Mouse (Mus musculus): ENCODE results near the gene Gm26992. TPM values are rescaled to one million over a fixed set of nuclear protein-coding genes. Genes with fewer than 3 reads are reported as not detected.
"Not testable (repeated sequence)": the region's sequence is repeated elsewhere in the genome, so short reads cannot be mapped to it uniquely, and the experiment has no call there.

The Gm26992 gene
- polyA plus RNA-seq, 1 experiment from 2014 or later, result not detected

DNA sequence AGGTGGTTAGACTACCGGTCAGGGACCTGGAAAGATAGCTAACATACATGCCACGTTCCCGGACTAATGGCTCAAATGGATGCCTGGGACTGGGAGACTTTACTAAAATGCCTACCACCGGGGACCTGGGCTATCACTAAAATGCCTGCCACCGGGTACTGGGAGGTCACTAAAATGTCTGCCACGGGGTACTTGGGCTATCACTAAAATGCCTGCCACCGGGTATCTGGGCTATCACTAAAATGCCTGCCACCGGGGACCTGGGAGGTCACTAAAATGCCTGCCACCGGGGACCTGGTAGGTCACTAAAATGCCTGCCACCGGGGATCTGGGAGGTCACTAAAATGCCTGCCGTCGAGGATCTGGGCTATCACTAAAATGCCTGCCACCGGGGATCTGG, 26.6 kb downstream of the Gm26992 start:
- H3K9ac ChIP-seq; H3K36me3 ChIP-seq; ATAC-seq (ENCODE audit: low read depth); H3K4me3 ChIP-seq; H3K27ac ChIP-seq (replicated peaks); H3K9me3 ChIP-seq; H3K4me1 ChIP-seq (replicated peaks): not testable (repeated sequence)
- Histone ChIP-seq H3K4me2 (peak overlapping the region; percentile 62), H3K27me3 (peaks cover 67% of the 10 kb centered on the region)
- 54% methylated on average over 12 of the region's 13 CpGs for WGBS

GRCm38 (mm10) chrX:103448943-103449722, 27.3 kb downstream of the Gm26992 start:
- H3K4me2 ChIP-seq; H3K36me3 ChIP-seq; H3K4me3 ChIP-seq; H3K9me3 ChIP-seq; ATAC-seq (ENCODE audit: low read depth); H3K27ac ChIP-seq (replicated peaks); H3K9ac ChIP-seq; H3K4me1 ChIP-seq (replicated peaks): not testable (repeated sequence)
- peaks cover 65% of the 10 kb centered on the region for H3K27me3 ChIP-seq
- 75% methylated on average over 24 of the region's 27 CpGs for WGBS

- H3K4me1 ChIP-seq (replicated peaks), result no peaks in the 10 kb centered on the region
- no peak for ATAC-seq (ENCODE audit: low read depth)
- H3K4me3 ChIP-seq, result no peak overlapping the region
- peaks cover 34% of the 10 kb centered on the region for H3K27me3 ChIP-seq
- WGBS, result 81% methylated on average over 6 of the region's 6 CpGs
- H3K27ac ChIP-seq (replicated peaks), result no peak overlapping the region
- no peak overlapping the region for H3K4me2 ChIP-seq
- no peak overlapping the region for H3K9ac ChIP-seq
- H3K36me3 ChIP-seq, result no peaks in the 10 kb centered on the region
- no peaks in the 10 kb centered on the region for H3K9me3 ChIP-seq
These were observed 31.0 kb downstream of the Gm26992 start for GRCm38 (mm10) chrX:103452815-103453214.

- no peak overlapping the region for H3K9ac ChIP-seq
- H3K27me3 ChIP-seq, result no peaks in the 10 kb centered on the region
- no peaks in the 10 kb centered on the region for H3K4me1 ChIP-seq (replicated peaks)
- 77% methylated on average over 5 of the region's 5 CpGs for WGBS
- H3K9me3 ChIP-seq, result no peaks in the 10 kb centered on the region
- H3K4me2 ChIP-seq, result no peak overlapping the region
- no peak overlapping the region for H3K4me3 ChIP-seq
- ATAC-seq (ENCODE audit: low read depth), result no peak
- no peaks in the 10 kb centered on the region for H3K36me3 ChIP-seq
- H3K27ac ChIP-seq (replicated peaks), result no peak overlapping the region
These were observed 38.2 kb downstream of the Gm26992 start for GRCm38 (mm10) chrX:103460056-103460455.

DNA sequence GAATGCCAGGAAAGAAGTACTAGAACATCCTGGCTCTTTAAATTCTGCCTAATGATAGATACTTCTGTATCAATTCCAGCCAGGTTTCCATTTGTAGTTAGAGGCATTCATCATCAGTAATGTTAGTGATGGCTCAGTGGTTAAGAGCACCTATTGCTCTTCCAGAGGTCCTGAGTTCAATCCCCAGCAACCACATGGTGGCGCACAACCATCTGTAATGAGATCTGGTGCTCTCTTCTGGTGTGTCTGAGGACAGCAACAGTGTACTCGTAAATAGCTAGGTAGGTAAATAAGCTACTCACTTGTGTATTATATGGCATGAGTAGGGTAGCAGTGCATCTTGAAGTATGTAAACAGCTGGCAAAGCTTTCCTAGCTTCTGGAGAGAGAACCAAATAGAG, 47.2 kb downstream of the Gm26992 start:
- Histone ChIP-seq H3K9ac (no peak overlapping the region), H3K4me1 (replicated peaks) (no peaks in the 10 kb centered on the region), H3K27me3 (no peaks in the 10 kb centered on the region), H3K27ac (replicated peaks) (no peak overlapping the region), H3K9me3 (no peaks in the 10 kb centered on the region), H3K4me2 (no peak overlapping the region), H3K36me3 (no peaks in the 10 kb centered on the region), H3K4me3 (no peak overlapping the region)
- 78% methylated on average over 2 of the region's 2 CpGs for WGBS
- ATAC-seq (ENCODE audit: low read depth), result no peak

GRCm38 (mm10) chrX:103472346-103472745, 50.5 kb downstream of the Gm26992 start:
- no peak overlapping the region for H3K27ac ChIP-seq (replicated peaks)
- no peaks in the 10 kb centered on the region for H3K27me3 ChIP-seq
- no peak overlapping the region for H3K4me3 ChIP-seq
- H3K4me1 ChIP-seq (replicated peaks), result no peaks in the 10 kb centered on the region
- H3K9ac ChIP-seq, result no peak overlapping the region
- H3K4me2 ChIP-seq, result no peak overlapping the region
- WGBS, result 70% methylated on average over 3 of the region's 3 CpGs
- no peak for ATAC-seq (ENCODE audit: low read depth)
- no peaks in the 10 kb centered on the region for H3K9me3 ChIP-seq
- H3K36me3 ChIP-seq, result no peaks in the 10 kb centered on the region

DNA sequence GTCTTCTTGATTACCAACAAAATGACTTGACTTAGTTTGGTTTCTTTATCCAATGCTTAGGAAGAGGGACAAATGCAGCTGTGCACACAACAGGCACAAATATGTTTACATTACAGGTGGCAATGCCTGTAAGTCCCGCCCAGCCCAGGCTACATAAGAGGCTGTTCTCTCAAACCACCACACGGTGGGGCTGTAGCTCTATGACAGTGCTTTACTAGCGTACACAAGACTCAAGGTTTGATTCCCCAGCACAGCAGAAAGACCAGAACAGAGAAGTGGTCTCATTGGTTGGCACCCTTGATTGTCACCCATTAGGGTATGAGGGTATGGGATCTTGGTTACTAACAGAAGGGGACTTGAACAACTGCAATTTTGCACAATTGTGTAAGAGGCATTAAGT, 55.7 kb downstream of the Gm26992 start:
- 15% methylated on average over 3 of the region's 3 CpGs for WGBS
- no peak overlapping the region for H3K4me2 ChIP-seq
- H3K27me3 ChIP-seq, result no peaks in the 10 kb centered on the region
- ATAC-seq (ENCODE audit: low read depth), result no peak
- no peak overlapping the region for H3K27ac ChIP-seq (replicated peaks)
- H3K9ac ChIP-seq, result no peak overlapping the region
- no peaks in the 10 kb centered on the region for H3K36me3 ChIP-seq
- no peak overlapping the region for H3K4me3 ChIP-seq
- no peaks in the 10 kb centered on the region for H3K4me1 ChIP-seq (replicated peaks)
- H3K9me3 ChIP-seq, result 0 out of 2 replicates have a peak, but pooled peaks cover 2% of the 10 kb centered on the region

- Histone ChIP-seq H3K27me3 (no peaks in the 10 kb centered on the region), H3K9me3 (0 out of 2 replicates have a peak, but pooled peaks cover 2% of the 10 kb centered on the region), H3K27ac (replicated peaks) (peak overlapping the region; percentile 80), H3K4me2 (peak overlapping the region; percentile 48), H3K4me3 (peak overlapping the region; percentile 44), H3K9ac (peak overlapping the region; percentile 63), H3K4me1 (replicated peaks) (no peaks in the 10 kb centered on the region), H3K36me3 (no peaks in the 10 kb centered on the region)
- WGBS, result 64% methylated on average over 32 of the region's 32 CpGs
- ATAC-seq (ENCODE audit: low read depth), result peak; percentile 85
These were observed 59.7 kb downstream of the Gm26992 start for GRCm38 (mm10) chrX:103481243-103482096.

DNA sequence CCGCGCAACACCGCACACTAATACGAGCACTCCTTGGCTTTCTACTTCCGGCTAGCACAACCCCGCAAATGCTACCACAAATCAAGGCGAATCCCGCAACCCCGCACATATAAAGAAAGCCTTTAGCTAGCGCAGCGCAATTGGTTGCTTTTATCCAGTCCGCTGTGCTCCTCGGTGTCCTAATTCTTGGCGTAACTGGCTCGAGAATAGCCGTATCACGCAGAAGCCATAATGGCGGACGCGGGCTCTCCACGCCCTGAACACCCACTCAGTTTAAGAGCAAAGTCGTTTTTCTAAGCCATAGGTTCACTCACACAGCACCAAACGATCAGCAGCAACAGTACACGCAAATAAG, 60.3 kb downstream of the Gm26992 start:
- ATAC-seq (ENCODE audit: low read depth), result no peak

GRCm38 (mm10) chrX:103483047-103483446, 61.2 kb downstream of the Gm26992 start:
- 72% methylated on average over 17 of the region's 17 CpGs for WGBS
- Histone ChIP-seq H3K4me2 (peak overlapping the region; percentile 48), H3K4me1 (replicated peaks) (no peaks in the 10 kb centered on the region), H3K9me3 (0 out of 2 replicates have a peak, but pooled peaks cover 2% of the 10 kb centered on the region), H3K27me3 (no peaks in the 10 kb centered on the region), H3K27ac (replicated peaks) (no peak overlapping the region), H3K36me3 (no peaks in the 10 kb centered on the region), H3K4me3 (peak overlapping the region; percentile 44), H3K9ac (no peak overlapping the region)
- peak; percentile 52; the same call in 1 of the 2 replicates for ATAC-seq (ENCODE audit: low read depth)

More for the DNA sequence above, 60.3 kb downstream of the Gm26992 start:
- Histone ChIP-seq H3K27me3 (no peaks in the 10 kb centered on the region), H3K9me3 (0 out of 2 replicates have a peak, but pooled peaks cover 2% of the 10 kb centered on the region), H3K4me2 (peak overlapping the region; percentile 48; the same call in 1 of the 2 replicates), H3K27ac (replicated peaks) (peak overlapping the region; percentile 80), H3K4me1 (replicated peaks) (no peaks in the 10 kb centered on the region), H3K4me3 (peak overlapping the region; percentile 44), H3K36me3 (no peaks in the 10 kb centered on the region), H3K9ac (peak overlapping the region; percentile 63)
- WGBS, result 66% methylated on average over 24 of the region's 24 CpGs

- no peak for ATAC-seq (ENCODE audit: low read depth)
- 39% methylated on average over 2 of the region's 2 CpGs for WGBS
- Histone ChIP-seq H3K36me3 (no peaks in the 10 kb centered on the region), H3K27ac (replicated peaks) (no peak overlapping the region), H3K9me3 (0 out of 2 replicates have a peak, but pooled peaks cover 2% of the 10 kb centered on the region), H3K4me3 (0 out of 2 replicates have a peak overlapping the region, but pooled peaks have one; percentile 44), H3K4me1 (replicated peaks) (no peaks in the 10 kb centered on the region), H3K9ac (no peak overlapping the region), H3K27me3 (no peaks in the 10 kb centered on the region), H3K4me2 (peak overlapping the region; percentile 48)
These were observed 62.2 kb downstream of the Gm26992 start for GRCm38 (mm10) chrX:103484050-103484449.

- peaks cover 22% of the 10 kb centered on the region for H3K4me1 ChIP-seq (replicated peaks)
- no peak for ATAC-seq (ENCODE audit: low read depth)
- no peaks in the 10 kb centered on the region for H3K36me3 ChIP-seq
- no peak overlapping the region for H3K4me3 ChIP-seq
- no peak overlapping the region for H3K4me2 ChIP-seq
- no peak overlapping the region for H3K27ac ChIP-seq (replicated peaks)
- 78% methylated on average over 2 of the region's 2 CpGs for WGBS
- no peak overlapping the region for H3K9ac ChIP-seq
- H3K9me3 ChIP-seq, result no peaks in the 10 kb centered on the region
- no peaks in the 10 kb centered on the region for H3K27me3 ChIP-seq
These were observed 69.0 kb downstream of the Gm26992 start for GRCm38 (mm10) chrX:103490853-103491252.
